Mouse (Mus musculus) retina, postnatal 1 day (tissue): ENCODE data around the gene Peg3.
"Not testable (repeated sequence)": the region's sequence is repeated elsewhere in the genome, so short reads cannot be mapped to it uniquely, and the experiment has no call there.

Source experiments
- DNase-seq: peaks from one replicate; pipeline ENCODE4 v3.0.0-alpha.2; 2012

Gene Peg3

DNA sequence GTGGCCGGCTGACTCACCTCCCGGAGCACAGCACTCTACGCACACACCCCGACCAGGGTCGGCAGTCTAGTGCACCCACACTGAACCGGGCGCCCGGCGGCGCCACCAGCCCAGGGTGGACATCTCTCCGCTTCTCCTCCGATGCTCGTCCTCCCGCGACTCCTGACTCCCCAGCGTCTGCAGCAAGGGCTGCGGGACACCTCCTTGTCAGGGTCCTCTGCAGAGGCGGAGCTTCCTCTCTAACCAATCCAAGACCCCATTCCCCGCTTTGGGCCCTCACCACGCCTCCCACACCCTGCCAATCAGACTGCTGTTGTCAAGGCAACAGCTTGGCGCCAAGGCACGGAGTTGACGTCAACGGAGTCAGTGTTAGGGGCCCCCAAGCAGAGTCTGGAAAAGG is at the start of gene Peg3, which contains the start of gene Usp29:
Peg3 (minus strand) TSS at position 191 of the 400 bp plus-strand sequence.
Usp29 (plus strand) TSS at position 338 of the 400 bp plus-strand sequence.
- peak; percentile 95 for DNase-seq

DNA sequence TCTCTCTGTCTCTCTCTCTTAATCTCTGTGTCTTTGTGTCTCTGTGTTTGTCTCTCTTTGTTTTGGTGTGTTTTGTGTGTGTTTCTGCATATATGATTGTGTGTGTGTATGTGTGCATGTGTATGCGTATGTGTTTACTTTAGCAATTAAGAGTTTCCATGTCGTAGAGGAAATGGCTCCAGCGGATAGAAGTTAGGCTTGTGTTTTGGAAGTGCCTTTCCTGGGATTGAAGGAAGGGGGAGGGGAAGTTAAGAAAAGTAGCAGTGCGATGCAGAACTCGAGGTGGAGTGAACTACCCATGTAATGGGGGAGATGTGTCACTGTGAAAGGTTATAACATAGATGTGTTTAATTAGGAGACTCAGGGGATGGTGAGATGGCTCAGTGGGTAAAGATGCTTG is 48.9 kb upstream of the Peg3 start:
- DNase-seq, result no peak

DNA sequence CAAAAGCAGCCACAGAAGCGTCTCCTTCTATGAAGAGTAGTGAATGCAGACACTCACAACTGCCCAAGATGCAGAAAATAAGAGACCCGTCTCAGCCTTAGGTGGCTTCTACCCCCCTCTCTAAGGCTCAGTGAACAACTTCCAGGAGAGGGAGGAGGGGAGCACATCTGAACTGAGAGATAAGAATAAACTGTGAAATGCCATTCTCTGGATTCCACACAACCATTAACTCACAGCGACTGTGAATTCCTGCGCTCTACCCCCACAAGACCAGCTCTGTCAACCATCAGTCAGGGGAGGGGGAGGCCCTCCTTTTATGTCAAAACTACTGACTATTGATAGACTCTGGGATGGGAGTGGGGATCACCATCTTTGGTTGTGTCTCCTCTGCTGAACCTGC is 47.5 kb upstream of the Peg3 start:
- DNase-seq, result no peak

DNA sequence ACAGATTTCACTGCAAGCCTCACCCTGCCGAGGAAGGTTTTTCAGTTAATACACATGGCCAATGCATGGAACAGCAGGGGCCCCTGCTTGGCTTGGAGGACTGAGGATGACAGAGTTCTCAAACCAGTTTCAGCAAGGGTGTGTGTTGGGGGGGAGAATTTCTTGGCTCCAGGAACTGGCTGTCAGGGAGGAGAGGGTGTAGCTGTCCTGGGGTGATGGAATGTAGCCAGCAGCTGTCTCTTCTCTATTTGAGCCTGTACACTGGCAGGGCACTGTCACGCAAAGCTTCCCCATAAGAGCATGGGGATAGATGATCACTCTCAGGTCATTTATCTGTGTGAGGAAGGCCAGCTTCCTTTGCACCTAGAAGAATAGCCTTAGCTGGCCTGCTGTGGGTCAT is 46.9 kb upstream of the Peg3 start:
- DNase-seq, result peak; percentile 25

DNA sequence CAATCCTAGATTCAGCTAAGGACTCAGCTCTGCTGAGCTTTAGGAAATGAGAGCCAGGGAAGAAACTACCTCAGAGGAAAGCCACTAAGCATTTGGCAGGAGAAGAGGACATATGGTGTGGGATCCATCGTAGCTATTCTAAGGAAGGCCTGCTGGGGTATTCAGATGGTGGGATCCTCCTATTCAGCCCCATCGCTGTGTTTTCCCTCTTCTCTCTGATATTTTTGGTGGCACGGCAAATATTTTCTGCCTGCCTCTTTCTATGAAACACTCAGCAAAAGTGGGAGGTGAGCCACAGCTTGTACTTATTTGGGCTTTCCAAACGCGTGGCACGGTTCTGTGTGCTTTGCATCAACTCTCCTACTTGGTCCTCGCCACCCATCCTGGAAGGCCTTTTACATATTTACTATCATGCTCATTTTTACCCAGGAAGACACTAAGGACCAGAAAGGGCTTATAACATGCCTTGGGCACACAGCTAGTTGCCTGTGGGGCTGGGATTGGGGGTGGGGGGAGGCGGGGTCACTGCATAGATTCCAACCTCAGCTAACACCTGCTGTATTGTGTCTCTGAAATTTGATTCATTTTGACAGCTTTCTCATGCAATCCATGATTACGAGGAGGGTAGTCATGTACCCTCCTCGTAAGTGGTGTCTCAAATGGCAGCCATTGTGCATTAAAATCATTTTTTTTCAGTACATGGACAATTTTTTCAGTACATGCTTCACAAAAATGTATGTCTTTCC is 46.3 kb upstream of the Peg3 start:
- peak; percentile 40 for DNase-seq

DNA sequence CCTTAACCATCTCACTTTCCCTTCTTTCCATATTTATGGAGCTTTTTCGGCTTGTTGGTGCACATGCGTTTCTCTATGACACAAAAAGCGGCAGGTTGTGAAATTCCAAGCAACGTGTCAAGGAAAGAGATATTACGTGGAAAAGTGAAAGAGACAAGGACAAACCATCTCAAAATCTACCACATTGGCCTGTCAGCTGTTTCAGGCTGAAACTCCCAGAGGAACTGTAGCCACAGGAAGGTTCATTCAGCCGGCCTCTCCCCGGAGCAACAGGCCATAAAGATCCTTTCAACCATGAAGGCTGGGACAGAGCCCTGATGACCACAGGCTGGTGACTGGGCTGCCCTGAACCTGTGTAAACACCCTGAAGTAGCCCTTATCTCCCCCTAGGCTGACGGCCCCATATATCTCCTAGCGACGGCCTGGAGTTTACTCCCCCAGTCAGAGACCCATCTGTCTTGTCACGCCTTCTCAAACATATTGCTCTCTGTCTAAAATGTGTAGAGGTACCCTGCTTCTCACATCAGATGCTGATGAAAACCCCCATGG is 43.7 kb upstream of the Peg3 start:
- not testable (repeated sequence) for DNase-seq

DNA sequence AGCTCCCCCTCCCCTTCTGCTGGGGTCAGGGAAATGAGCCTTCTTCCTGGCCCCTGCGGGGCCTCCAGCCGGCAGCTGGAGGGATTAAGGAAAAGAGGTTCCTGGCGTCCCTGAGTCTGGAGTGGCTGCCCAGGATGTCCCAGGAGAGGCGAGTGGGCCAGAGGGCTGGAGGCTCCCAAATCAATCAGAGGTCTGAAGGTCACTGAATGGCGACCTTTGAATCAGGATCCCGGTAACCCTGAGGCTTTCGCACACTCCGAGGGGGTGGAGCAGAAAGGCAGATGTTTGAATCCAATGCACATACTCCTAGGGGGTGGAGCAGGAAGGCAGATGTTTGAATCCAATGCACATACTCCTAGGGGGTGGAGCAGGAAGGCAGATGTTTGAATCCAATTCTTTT is 40.1 kb upstream of the Peg3 start:
- DNase-seq, result peak; percentile 36

DNA sequence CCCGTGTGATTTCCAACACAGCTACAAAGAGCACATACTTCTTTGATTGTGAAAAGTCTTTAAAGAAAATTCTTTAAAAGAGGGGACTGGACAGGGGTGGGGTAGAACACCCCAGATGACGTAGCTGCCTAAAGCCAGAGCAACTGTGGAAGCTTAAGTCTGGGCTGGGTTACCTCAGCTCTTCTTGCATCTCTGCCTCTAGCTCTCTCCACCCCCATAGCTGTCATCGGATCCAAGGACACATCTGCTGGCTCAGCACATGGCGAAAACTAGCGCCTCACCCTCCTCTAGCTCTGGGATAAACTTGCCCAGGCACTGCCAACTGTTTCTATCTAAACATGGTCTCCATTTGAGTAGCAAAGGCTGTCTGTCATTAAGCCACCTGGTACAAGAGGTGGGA is 35.0 kb upstream of the Peg3 start:
- DNase-seq, result no peak

DNA sequence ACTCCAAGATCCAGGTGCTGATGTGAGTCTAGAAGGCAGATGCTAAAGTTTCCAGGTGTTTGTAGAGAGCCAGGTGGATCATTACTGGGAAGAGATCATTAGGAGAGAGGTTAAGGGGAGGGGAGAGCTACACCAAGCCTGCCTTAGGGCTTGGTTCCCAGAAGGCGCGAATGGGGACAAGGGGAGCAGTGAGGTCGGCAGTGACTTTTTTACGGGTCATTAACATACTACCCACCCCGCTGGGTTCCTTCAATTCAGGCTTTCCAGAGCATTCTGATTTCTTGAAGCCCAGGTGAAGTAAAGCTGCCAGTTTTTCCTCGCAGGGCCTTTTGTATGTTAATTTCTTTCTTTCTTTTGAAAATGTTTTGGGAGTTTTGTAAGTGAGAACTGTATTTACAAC is 29.9 kb upstream of the Peg3 start:
- DNase-seq, result no peak

DNA sequence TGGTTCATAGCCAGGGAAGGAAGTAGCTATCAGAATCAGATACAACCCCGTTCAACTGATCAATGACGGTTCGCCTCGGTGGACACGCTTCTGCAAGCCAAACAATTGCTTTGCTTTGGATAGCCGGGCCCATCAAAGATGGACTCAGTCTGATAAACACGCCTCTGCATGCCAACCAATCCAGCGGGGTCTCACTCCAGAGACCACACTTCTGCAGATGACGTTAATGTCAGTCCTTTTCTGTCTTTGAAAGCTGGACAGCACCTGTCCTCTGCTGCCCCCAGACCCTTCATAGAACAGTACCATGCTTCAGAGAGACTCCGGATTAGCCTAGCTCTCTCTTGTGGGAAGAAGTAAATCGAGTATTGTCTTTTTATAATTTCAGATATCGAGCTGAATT is 29.5 kb upstream of the Peg3 start:
- DNase-seq, result no peak

DNA sequence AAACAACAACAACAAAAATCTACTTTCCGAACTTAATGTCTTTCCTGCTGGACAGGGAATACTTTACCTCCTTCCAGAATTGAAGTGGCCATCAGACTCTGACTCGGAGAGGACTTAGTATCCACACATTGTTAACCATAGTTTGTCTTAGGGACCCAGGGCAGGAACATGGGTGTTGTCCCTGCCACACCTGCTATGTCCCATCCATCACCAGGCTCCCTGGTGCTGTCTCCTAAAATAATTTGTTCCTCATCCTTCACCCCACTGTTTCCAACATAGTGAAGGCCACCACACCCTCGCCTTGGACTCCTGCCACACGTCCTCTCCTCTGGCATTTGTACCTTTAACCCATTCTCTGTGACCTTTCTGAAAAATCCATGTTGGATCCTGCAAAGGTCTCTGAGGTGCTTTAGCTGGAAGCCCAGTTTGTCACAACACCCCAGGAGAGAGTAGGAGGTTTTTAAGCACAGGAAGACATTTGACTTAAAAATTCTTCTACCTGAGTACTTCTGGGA is 26.6 kb upstream of the Peg3 start:
- DNase-seq, result no peak

DNA sequence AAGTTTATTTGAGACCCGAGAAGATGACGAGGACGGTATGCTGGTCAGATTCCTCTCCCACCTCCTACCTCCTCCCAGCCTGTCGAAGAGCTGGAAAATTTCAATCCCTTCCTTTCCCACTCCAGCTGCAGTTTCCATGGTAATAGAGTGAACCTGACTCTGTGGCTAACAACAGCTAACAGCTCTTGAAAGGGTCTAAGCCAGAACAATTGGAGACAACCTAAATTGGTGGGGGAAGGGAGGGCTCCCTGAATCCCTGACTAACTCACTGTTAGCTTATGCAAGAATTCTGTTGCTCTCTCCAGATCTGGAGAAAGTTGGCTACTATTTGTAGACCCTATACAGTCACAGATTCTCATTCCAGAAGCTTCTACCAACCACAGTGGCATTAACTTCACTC is 23.2 kb upstream of the Peg3 start:
- DNase-seq, result peak; percentile 47

DNA sequence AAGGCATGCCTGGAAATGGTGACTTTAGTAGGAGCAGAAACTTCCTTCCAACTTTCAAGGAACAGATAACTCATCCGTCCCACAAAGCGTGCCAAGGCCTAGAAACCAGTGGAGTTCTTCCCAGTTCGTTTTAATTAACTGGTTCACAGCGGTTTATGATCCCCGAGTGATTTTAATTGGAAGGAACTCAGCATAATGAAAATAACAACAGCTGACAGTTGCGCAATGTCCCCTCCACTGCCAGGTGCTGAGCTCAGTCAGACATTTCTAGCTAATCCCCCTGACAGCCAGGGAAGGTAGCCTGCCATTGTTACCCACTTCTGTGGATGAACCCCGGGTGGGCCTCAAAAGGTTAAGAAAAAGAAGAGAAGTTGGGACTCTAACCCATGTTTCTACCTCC is 19.0 kb upstream of the Peg3 start:
- peak; percentile 79 for DNase-seq

DNA sequence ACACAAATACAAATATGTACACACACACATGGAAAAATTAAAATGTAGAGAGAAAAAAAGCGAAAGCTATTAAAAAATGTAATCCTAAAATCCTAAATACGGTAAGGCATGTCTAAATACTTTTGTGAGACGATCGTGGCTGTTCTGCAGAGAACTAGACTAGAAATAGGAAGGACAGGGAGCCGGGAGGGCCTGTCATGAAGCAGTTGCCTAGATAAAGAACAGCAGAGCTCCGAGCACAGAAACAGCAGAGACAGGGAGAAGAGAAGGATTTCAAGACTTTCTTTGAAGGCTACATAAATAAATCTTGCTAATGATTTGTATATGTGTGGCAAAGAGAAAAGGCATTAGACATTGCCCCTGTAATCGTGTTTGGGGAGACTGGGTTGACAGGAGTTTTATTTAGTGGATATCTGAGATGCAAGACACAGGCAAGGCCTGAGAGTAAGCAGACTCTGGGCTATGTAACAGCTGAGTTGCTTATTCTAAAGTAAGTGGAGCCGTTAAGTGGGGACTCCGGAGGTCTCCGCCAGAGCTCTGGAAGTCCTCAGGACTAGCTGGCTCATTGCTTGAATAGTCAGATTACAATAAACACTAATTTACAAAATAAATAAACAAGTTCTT is 14.2 kb upstream of the Peg3 start:
- no peak for DNase-seq

DNA sequence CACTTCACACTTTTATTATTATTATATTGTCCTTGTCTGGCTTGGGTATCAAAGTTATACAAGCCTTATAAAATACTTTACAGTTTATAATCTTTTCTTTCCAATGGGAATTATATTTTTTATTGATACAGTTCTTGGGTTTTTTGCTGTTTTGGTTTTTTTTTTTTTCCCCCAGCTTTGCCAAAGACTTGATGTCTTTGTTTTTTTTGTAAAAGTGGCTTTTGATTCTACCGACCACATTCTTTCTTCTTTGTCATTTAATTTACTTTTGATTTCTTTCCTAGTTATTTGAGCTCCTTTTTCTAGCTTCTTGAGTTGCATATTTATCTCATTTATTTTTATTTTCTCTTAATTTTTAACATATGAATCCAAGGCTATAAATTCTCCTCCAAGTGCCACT is 5.8 kb upstream of the Peg3 start:
- DNase-seq, result no peak

DNA sequence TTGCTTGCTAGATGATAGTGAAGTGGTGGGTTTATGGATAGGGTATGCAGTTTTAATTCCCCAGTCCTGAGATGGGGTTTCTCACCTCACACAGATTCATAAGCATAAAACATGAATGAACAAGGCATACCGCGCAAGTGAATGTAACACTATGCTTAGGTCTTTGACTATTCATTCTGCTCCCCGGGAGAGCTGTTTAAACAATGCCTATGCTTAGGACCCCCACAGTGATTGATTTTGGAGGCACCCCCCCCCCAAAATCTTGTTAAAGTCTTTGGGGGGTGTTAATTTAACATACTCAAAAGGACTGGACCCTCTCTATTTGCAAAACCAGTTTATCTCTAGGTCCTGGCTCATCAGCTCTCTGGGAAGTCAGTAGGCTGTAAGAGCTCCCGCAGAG is 1.7 kb upstream of the Peg3 start:
- DNase-seq, result no peak

DNA sequence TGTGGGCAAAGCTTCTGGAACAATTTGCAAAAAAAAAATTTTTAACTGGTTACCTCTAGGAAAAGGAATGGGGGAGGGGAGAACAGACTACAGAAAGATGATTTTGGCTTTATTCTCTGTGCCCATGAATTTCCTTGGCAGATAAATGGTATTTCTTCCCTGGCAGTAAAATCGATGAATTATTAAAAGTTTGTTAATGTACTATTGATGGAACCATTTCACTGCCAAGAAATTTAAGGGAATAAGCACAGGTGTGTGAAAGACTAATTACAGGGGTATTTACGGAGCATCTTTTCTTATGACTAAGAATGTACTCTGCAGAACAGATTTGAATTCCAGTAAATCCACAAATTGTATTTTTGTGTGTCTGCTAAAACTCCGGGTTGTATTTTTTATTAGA is 1.1 kb upstream of the Peg3 start:
- DNase-seq, result no peak

DNA sequence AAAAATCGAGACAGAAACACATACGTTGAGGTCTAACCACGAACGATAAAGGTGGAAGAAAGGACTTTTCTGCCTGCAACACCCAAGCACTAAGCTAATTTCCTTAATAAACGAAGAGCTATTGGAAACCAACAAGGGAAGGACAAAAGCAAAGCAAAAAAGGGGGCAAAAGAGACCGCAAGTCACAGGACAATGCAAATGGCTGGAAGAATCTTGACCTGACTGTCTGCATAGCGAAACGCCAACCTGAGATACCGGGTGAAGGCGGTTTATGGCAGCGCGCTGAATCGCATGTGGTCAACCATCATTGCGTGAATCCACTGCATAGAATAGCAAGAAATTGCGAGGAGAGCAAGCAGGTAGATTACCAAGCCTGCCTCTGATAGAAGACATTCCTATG is 570 bp upstream of the Peg3 start:
- peak; percentile 43 for DNase-seq

DNA sequence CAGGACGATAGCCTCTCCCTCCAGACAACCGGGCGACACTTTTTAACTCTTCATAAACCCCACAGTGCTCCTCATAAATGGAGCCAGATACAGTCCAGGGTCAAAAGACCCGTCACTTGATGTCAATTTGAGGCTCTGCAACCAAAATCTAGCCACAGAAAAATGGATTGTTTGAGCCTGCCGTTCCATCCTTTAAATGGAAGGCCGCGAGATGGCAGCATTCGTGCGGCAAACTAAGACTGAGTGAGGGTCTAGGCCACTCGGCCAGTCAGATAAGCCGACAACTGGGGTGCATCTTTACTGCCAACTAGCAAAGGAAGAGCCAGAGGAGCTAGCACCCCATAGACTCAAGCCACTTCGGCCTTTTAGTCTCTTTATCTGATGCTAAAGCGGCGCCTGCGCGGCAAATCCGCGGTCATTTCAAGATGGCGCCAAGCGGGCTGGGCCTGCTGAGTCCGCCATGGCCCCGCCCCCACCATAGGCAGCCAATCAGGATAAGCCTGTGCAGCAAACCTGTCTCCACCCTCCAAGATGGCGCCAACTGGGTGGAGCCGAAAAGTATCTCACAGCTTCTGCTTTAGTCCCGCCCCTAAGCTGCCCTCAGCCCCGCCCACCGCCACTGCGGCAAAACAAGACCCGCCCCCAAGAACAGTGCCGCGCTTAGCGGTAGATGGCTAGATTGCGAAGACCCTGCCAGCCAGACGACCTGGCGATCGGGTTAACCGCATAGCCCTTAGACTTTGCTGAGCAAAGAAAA is 992 bp downstream of the Peg3 start:
- DNase-seq, result peak; percentile 98

DNA sequence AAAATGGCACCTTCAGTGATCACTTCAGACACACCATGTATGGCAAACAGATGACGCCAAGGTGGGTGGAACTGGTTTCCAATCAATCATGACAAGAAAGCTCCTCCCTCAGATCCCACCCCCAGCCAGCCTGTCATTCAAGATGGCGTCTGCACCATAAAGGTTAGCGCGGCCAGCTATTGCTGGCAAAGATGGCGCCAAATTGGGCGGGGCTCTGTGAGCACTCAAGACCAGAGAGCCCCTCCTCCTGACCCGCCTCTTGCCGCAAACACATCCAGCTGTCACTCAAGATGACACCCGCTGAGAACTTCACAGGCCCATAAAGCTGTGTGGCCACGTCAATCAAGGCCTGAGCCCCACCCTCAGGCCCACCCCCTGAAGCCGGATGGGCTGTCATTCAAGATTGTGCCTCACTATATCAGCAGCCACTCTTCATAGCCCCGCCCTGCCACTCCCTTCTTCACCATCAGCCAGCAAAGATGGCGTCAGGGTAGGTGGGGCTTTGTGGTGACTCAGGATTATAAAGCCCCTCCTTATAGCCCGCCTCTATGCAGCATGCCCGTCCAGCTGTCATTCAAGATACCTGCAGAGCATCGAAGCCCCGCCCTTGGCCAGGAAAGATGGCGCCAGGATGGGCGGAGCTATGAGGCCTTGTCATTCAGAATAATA is 1.8 kb downstream of the Peg3 start:
- peak; percentile 99 for DNase-seq

DNA sequence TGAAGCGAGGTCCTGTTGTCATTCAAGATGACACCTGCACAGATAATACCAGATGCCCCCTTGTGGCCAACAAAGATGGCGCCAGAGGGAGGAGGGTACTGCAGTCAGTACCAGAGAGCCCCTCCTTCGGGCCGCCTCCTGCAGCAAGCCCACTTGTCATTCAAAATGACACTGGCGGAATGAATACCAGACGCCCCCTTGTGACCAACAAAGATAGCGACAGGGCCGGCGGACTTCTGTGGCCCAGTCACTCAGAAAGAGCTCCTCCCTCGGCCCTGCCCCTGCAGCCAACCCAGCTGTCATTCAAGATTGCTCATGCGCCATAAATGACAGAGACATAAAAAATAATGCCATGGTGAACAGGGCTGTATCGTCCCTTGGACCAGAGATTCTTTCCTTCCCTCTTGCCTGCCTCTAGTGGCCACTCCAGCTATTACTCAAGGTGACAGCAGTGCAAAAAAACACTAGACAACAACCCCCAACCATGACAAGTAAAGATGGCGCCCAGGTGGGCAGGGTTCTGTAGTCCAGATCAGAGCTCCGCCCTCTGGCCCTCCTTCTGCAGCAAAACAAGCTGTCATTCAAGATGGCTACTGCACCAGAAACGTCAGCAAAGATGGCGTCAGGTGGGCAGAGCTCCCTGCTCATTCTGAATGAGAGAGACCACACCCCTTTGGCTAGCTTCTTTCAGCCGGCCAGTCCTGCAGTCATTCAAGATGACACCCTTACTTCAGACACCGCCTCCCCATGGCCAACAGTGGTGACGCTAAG is 2.7 kb downstream of the Peg3 start:
- peak; percentile 96 for DNase-seq

DNA sequence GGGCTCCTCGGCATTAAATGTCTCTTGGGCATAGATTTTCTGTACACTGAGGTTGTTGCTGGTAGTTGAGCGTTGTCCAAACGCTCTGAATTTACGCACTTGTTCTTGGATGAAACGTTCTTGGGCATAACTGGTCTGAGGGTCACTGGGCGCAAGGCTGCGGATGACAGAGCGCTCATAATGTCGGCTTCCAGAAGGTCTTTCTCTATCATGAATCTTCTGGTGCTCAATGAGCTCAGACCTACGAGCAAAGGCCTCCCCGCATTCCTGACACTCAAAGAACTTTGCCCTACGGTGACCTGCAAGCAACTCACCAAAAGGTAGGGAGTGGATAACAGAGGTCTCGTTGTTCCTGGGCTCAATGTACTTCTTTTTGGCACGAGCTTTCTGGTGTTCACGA is 20.8 kb downstream of the Peg3 start:
- DNase-seq, result no peak
